In genomic region chr4:155345608-155345953, GRCm38 (mm10) we compare ENCODE assay signal across 8 mouse cellular contexts. TPM values are rescaled to one million over a fixed set of nuclear protein-coding genes. Genes with fewer than 3 reads are reported as not detected.
DNase-seq lines count a peak whose midpoint lies in the region; ATAC-seq lines count a peak whose summit lies in the region.

No protein-coding gene starts in this region.

- WGBS in lung, embryonic 15.5 days, result 2% methylated on average over 16 of the region's 16 CpGs

- peaks cover 31% of the 10 kb centered on the region for H3K27me3 ChIP-seq in lung, embryonic 15.5 days

- no peaks in the 10 kb centered on the region for H3K36me3 ChIP-seq in lung, embryonic 15.5 days

- H3K4me1 ChIP-seq in lung, embryonic 15.5 days, result peaks cover 26% of the 10 kb centered on the region

- peak; percentile 89 for ATAC-seq in frontal cortex, adult (ENCODE audit: low TSS enrichment)
- ATAC-seq in lung, embryonic 15.5 days (ENCODE audit: borderline replicate concordance, extremely low read depth, low FRiP score, low TSS enrichment), result peak; percentile 81; the same call in 1 of the 2 replicates

- H3K4me3 ChIP-seq in lung, embryonic 15.5 days, result peak overlapping the region; percentile 37

- H3K9me3 ChIP-seq in lung, embryonic 15.5 days, result no peaks in the 10 kb centered on the region

- H3K9ac ChIP-seq in lung, embryonic 15.5 days, result 0 out of 2 replicates have a peak overlapping the region, but pooled peaks have one; percentile 5

- H3K27ac ChIP-seq in lung, embryonic 15.5 days, result no peak overlapping the region

- peak overlapping the region; percentile 76 for H3K4me2 ChIP-seq in lung, embryonic 15.5 days

- peak; percentile 44 for DNase-seq in ZHBTc4 (ENCODE audit: low read depth, low spot score)
- peak; percentile 87 for DNase-seq in cerebellum, adult 11-12 months
- peak; percentile 64 for DNase-seq in heart, postnatal 4 days
- DNase-seq in layer of hippocampus, postnatal 10 days (ENCODE audit: low spot score in 2 of 2), result peak; percentile 74 to 81
- DNase-seq in right cerebral cortex, adult 2 months (ENCODE audit: low spot score in 2 of 2), result peak; percentile 87 to 89
- no peak for DNase-seq in spleen, adult 18-20 months

RNA-seq across cellular contexts. Expression of gene Prkcz, which starts 15.6 kb away (rescaled TPM):
- 1 to 10 TPM; 2.0 to 2.1 TPM for total RNA-seq in heart, postnatal 4 days (2021)
- total RNA-seq in layer of hippocampus, postnatal 10 days (2021), result 100 to 1,000 TPM; 123 to 138 TPM
- 15.8 and 16.8 TPM in 2 replicates for polyA plus RNA-seq in lung, embryonic 15.5 days (2015; fragmentation: Nextera tagmentation; extraction: Ambion mirVana)

RNA-seq across cellular contexts. Expression of gene Gabrd, which starts 52.3 kb away (rescaled TPM):
- total RNA-seq in heart, postnatal 4 days (2021), result not detected
- total RNA-seq in layer of hippocampus, postnatal 10 days (2021), result 1 to 10 TPM; 8.6 to 9.5 TPM
- 0.07 TPM in 1 of 2 replicates, not detected in the other for polyA plus RNA-seq in lung, embryonic 15.5 days (2015; fragmentation: Nextera tagmentation; extraction: Ambion mirVana)

Comparison
In these comparisons a context has a peak if more than half of its experiments do, and no peak if none do; other contexts are left out.
1. DNase-seq: peak in ZHBTc4 (single experiment), cerebellum, adult 11-12 months (single experiment), heart, postnatal 4 days (single experiment), layer of hippocampus, postnatal 10 days (2 of 2) and right cerebral cortex, adult 2 months (2 of 2); none in spleen, adult 18-20 months (0 of 2).
2. RNA of gene Prkcz, which starts 15.6 kb away (total RNA-seq): 123 to 138 TPM in layer of hippocampus, postnatal 10 days; 2.0 to 2.1 TPM in heart, postnatal 4 days; every median in the first group is over 10 times any median in the second.
3. RNA of gene Gabrd, which starts 52.3 kb away (total RNA-seq): 8.6 to 9.5 TPM in layer of hippocampus, postnatal 10 days; not detected in heart, postnatal 4 days; every median in the first group is over 4 times any median in the second.